Mouse (Mus musculus) liver, adult 2 months (tissue): Measurements from ENCODE around the gene Boll.

Experiments
- CTCF ChIP-seq: fragments of 200-500 bp; IDR thresholded peaks from 2 replicates; pipeline ENCODE4 v1.5.1; 2011; ENCODE audit warnings: low read depth, low read length, control low read depth
- POLR2A ChIP-seq: fragments of 200-500 bp; IDR thresholded peaks from 2 replicates; pipeline ENCODE4 v1.6.1; 2011; ENCODE audit warnings: low read length, control low read depth; ENCODE audit not compliant: insufficient read depth; ENCODE audit errors: extremely low read depth

- no peak for TF ChIP-seq CTCF
- TF ChIP-seq POLR2A: no peak
Measured at GRCm38 (mm10) chr1:55410670-55411069, 47.4 kb upstream of the Boll start.
